Mouse (Mus musculus): ENCODE measurements at regions not wholly inside any gene's neighbourhood (a gene's known extent, or its start where the extent isn't known, plus 50 kb on each side); places are given as distances from the start of the nearest gene placed in this dataset.

DNA sequence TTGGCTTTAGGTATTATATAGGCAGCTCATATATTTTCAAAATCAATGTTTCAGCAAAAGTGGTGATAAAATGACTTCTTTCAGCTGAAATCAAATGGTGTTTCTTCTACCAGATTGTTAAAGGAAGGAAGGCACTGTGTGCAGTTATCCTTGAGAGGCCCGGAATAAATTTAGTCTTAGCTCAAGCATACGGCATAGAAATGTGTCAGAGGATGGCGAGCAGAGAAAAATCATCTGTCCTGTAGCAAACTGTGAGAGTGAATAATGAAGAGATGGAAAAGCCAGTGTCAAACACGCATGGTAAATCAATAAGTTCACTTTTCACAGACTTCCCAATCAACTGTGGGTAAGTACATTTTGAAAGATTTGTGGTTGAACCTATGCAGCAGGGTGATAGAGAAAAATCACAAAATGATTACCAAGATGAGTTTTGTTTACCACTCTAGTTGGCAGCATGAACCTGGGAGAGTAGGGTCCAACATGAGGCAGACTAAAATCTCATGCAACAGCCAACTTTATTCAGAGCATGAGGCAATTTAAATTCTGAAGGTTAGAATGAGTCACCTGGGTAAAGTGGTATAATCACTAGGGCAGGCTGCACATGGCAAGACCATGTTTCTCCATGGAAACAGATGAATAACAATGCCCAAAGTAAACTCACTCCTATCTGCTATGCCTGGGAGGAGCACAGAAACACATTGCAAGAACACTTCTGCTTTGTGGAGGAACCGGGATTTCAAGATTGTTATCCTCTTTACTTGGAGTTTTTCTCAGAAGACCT, 55.7 kb downstream of the AI429214 start:
- H3K9ac ChIP-seq (ENCODE audit: low read length) = no peak overlapping the region
- H3K9me3 ChIP-seq (replicated peaks; ENCODE audit: control insufficient read depth, low read length) = no peaks in the 10 kb centered on the region
- H3K4me3 ChIP-seq (ENCODE audit: low read length) = no peak overlapping the region
- no peak overlapping the region for H3K4me2 ChIP-seq (ENCODE audit: low read depth, low read length)
- H3K4me1 ChIP-seq (ENCODE audit: control insufficient read depth, insufficient read depth, low read length) = peaks cover 3% of the 10 kb centered on the region; the same call in 1 of the 2 replicates
- ATAC-seq (replicated peaks; ENCODE audit: extremely low read depth, insufficient read depth, low FRiP score) = no peak
- H3K36me3 ChIP-seq (ENCODE audit: control insufficient read depth, insufficient read depth) = no peaks in the 10 kb centered on the region
- no peak overlapping the region for H3K27ac ChIP-seq (ENCODE audit: low read length)
- 77% methylated on average over 5 of the region's 5 CpGs for WGBS
- H3K27me3 ChIP-seq (ENCODE audit: control insufficient read depth, insufficient read depth, low read length) = no peaks in the 10 kb centered on the region

DNA sequence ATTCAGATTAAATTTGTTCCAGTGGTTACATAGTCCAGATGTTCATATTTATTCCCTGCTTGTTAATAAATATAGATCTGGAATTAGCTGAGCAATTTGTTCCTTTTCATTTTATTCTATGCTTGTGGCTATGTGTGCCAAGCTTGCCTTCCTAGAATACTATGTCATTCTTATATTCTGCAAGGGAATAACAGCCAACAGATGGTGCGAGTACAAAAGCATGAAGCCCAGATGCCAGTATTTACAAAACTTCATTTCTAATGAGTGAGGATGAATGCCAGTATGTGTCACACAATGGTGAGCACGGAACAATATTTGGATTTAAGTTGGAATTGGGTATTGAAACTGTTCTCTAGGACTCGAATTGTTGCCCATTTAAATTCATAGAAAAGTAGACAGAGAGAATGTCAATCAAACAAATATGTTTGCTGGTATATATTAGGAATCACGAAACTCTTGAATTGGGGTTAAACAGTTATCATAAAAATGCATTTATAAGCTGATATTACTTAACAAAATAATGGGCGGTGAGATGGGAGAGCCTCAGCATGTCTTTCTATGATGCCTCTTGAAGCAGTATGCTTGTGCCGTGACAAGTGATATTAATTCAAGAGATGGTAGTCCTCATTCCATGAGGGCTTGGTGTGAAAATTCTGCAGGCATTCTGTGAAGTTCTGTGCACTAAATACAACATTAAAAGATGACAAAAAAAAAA, 56.7 kb downstream of the AI429214 start:
- H3K9me3 ChIP-seq (replicated peaks; ENCODE audit: control insufficient read depth, low read length) = no peaks in the 10 kb centered on the region
- H3K4me3 ChIP-seq (ENCODE audit: low read length) = no peak overlapping the region
- no peak overlapping the region for H3K4me2 ChIP-seq (ENCODE audit: low read depth, low read length)
- no peak overlapping the region for H3K27ac ChIP-seq (ENCODE audit: low read length)
- no peaks in the 10 kb centered on the region for H3K36me3 ChIP-seq (ENCODE audit: control insufficient read depth, insufficient read depth)
- peaks cover 3% of the 10 kb centered on the region; the same call in 1 of the 2 replicates for H3K4me1 ChIP-seq (ENCODE audit: control insufficient read depth, insufficient read depth, low read length)
- H3K27me3 ChIP-seq (ENCODE audit: control insufficient read depth, insufficient read depth, low read length) = no peaks in the 10 kb centered on the region
- no peak overlapping the region for H3K9ac ChIP-seq (ENCODE audit: low read length)
- 78% methylated on average over 6 of the region's 6 CpGs for WGBS
- no peak for ATAC-seq (replicated peaks; ENCODE audit: extremely low read depth, insufficient read depth, low FRiP score)

GRCm38 (mm10) chr8:37050684-37051028, 57.3 kb downstream of the AI429214 start:
- Histone ChIP-seq H3K9ac (ENCODE audit: low read length) (no peak overlapping the region), H3K9me3 (replicated peaks; ENCODE audit: control insufficient read depth, low read length) (no peaks in the 10 kb centered on the region), H3K4me3 (ENCODE audit: low read length) (no peak overlapping the region), H3K27me3 (ENCODE audit: control insufficient read depth, insufficient read depth, low read length) (no peaks in the 10 kb centered on the region), H3K4me1 (ENCODE audit: control insufficient read depth, insufficient read depth, low read length) (peaks cover 3% of the 10 kb centered on the region; the same call in 1 of the 2 replicates), H3K27ac (ENCODE audit: low read length) (no peak overlapping the region), H3K4me2 (ENCODE audit: low read depth, low read length) (no peak overlapping the region), H3K36me3 (ENCODE audit: control insufficient read depth, insufficient read depth) (no peaks in the 10 kb centered on the region)
- no peak for ATAC-seq (replicated peaks; ENCODE audit: extremely low read depth, insufficient read depth, low FRiP score)
- WGBS = 5% methylated on average over 1 of the region's 1 CpGs

DNA sequence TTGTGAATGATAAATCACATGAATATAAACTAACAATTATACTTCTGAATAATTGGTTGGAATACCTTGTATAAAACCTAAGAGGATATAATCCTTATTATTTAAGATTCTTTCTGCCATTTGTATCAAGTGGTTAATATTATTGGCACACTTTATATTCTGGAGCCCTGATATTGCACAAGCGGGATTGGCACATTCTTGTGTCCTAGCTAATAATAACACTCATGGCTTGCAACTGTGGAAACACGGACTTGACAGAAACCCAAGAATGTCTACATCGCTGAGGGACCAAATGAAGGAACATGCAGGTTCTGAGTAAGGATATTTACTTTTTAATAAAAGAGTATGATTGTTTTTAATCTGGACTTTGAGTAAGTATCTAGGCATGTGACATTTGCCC, 63.0 kb downstream of the AI429214 start:
- no peak for ATAC-seq (replicated peaks; ENCODE audit: extremely low read depth, insufficient read depth, low FRiP score)

GRCm38 (mm10) chr8:37058390-37058789, 65.0 kb downstream of the AI429214 start:
- H3K4me3 ChIP-seq (ENCODE audit: low read length) = no peak overlapping the region
- no peak overlapping the region for H3K9ac ChIP-seq (ENCODE audit: low read length)
- H3K27ac ChIP-seq (ENCODE audit: low read length) = no peak overlapping the region
- H3K4me2 ChIP-seq (ENCODE audit: low read depth, low read length) = no peak overlapping the region
- no peaks in the 10 kb centered on the region for H3K9me3 ChIP-seq (replicated peaks; ENCODE audit: control insufficient read depth, low read length)
- WGBS = 61% methylated on average over 6 of the region's 6 CpGs
- no peak for ATAC-seq (replicated peaks; ENCODE audit: extremely low read depth, insufficient read depth, low FRiP score)
- no peaks in the 10 kb centered on the region for H3K36me3 ChIP-seq (ENCODE audit: control insufficient read depth, insufficient read depth)
- H3K4me1 ChIP-seq (ENCODE audit: control insufficient read depth, insufficient read depth, low read length) = no peaks in the 10 kb centered on the region
- H3K27me3 ChIP-seq (ENCODE audit: control insufficient read depth, insufficient read depth, low read length) = no peaks in the 10 kb centered on the region

More for the DNA sequence above, 63.0 kb downstream of the AI429214 start:
- Histone ChIP-seq H3K9ac (ENCODE audit: low read length) (no peak overlapping the region), H3K27me3 (ENCODE audit: control insufficient read depth, insufficient read depth, low read length) (no peaks in the 10 kb centered on the region), H3K27ac (ENCODE audit: low read length) (no peak overlapping the region), H3K9me3 (replicated peaks; ENCODE audit: control insufficient read depth, low read length) (no peaks in the 10 kb centered on the region), H3K4me1 (ENCODE audit: control insufficient read depth, insufficient read depth, low read length) (no peaks in the 10 kb centered on the region), H3K36me3 (ENCODE audit: control insufficient read depth, insufficient read depth) (no peaks in the 10 kb centered on the region), H3K4me3 (ENCODE audit: low read length) (no peak overlapping the region), H3K4me2 (ENCODE audit: low read depth, low read length) (no peak overlapping the region)
- 38% methylated on average over 3 of the region's 3 CpGs for WGBS

GRCm38 (mm10) chr8:37062012-37062944, 68.9 kb downstream of the AI429214 start:
- Histone ChIP-seq H3K4me1 (ENCODE audit: control insufficient read depth, insufficient read depth, low read length) (peaks cover 2% of the 10 kb centered on the region; the same call in 1 of the 2 replicates), H3K27me3 (ENCODE audit: control insufficient read depth, insufficient read depth, low read length) (no peaks in the 10 kb centered on the region), H3K9ac (ENCODE audit: low read length) (no peak overlapping the region), H3K4me2 (ENCODE audit: low read depth, low read length) (no peak overlapping the region), H3K36me3 (ENCODE audit: control insufficient read depth, insufficient read depth) (no peaks in the 10 kb centered on the region), H3K27ac (ENCODE audit: low read length) (no peak overlapping the region), H3K4me3 (ENCODE audit: low read length) (no peak overlapping the region), H3K9me3 (replicated peaks; ENCODE audit: control insufficient read depth, low read length) (no peaks in the 10 kb centered on the region)
- peak; percentile 49; the same call in 1 of the 2 replicates for ATAC-seq (replicated peaks; ENCODE audit: extremely low read depth, insufficient read depth, low FRiP score)
- 28% methylated on average over 13 of the region's 13 CpGs for WGBS

DNA sequence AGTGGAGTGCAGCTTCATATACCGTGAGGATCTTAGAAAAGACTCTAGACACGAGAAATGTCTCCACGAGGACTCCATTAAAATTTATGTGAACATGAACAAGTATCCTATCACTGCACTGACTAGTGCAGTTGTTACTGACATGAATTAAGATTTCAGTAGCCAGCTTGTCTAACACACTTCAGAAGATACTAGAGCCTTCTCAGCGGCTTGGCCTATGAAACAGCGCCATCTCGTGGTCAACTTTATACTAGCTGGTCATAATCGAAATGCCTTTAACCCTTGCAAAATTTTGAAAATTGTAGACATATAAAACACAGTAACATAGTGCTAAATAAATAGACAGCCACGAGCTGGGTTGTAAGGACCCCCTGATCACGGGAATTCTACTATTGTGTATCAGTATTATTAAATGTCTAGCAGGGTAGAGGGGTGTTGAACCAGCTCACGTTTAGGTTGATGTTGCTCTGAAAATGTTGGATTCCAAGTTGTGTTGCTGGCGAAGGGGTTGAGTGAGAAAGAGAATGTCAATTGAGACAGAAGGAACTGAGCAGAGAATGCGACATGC, 70.4 kb downstream of the AI429214 start:
- no peak overlapping the region for H3K9ac ChIP-seq (ENCODE audit: low read length)
- no peaks in the 10 kb centered on the region for H3K9me3 ChIP-seq (replicated peaks; ENCODE audit: control insufficient read depth, low read length)
- no peak overlapping the region for H3K4me2 ChIP-seq (ENCODE audit: low read depth, low read length)
- no peak overlapping the region for H3K4me3 ChIP-seq (ENCODE audit: low read length)
- no peaks in the 10 kb centered on the region for H3K27me3 ChIP-seq (ENCODE audit: control insufficient read depth, insufficient read depth, low read length)
- H3K4me1 ChIP-seq (ENCODE audit: control insufficient read depth, insufficient read depth, low read length) = peaks cover 2% of the 10 kb centered on the region; the same call in 1 of the 2 replicates
- H3K27ac ChIP-seq (ENCODE audit: low read length) = no peak overlapping the region
- no peak for ATAC-seq (replicated peaks; ENCODE audit: extremely low read depth, insufficient read depth, low FRiP score)
- 15% methylated on average over 12 of the region's 12 CpGs for WGBS
- no peaks in the 10 kb centered on the region for H3K36me3 ChIP-seq (ENCODE audit: control insufficient read depth, insufficient read depth)

- no peaks in the 10 kb centered on the region for H3K27me3 ChIP-seq (ENCODE audit: control insufficient read depth, insufficient read depth, low read length)
- no peaks in the 10 kb centered on the region for H3K9me3 ChIP-seq (replicated peaks; ENCODE audit: control insufficient read depth, low read length)
- no peak overlapping the region for H3K9ac ChIP-seq (ENCODE audit: low read length)
- 17% methylated on average over 2 of the region's 2 CpGs for WGBS
- H3K36me3 ChIP-seq (ENCODE audit: control insufficient read depth, insufficient read depth) = no peaks in the 10 kb centered on the region
- no peak overlapping the region for H3K4me3 ChIP-seq (ENCODE audit: low read length)
- ATAC-seq (replicated peaks; ENCODE audit: extremely low read depth, insufficient read depth, low FRiP score) = no peak
- no peaks in the 10 kb centered on the region for H3K4me1 ChIP-seq (ENCODE audit: control insufficient read depth, insufficient read depth, low read length)
- H3K27ac ChIP-seq (ENCODE audit: low read length) = no peak overlapping the region
- H3K4me2 ChIP-seq (ENCODE audit: low read depth, low read length) = no peak overlapping the region
These were observed 79.5 kb downstream of the AI429214 start for GRCm38 (mm10) chr8:37072905-37073304.
